Mouse (Mus musculus) layer of hippocampus, adult 8-10 months (tissue): ENCODE data around the gene Rho. TPM values are rescaled to one million over a fixed set of nuclear protein-coding genes. Genes with fewer than 3 reads are reported as not detected.

Experiments
- DNase-seq, 2 experiments: peaks; one replicate each; pipeline ENCODE4 v3.0.0; 2022; ENCODE audit warnings: low spot score in 2 of 2
- total RNA-seq, 4 experiments: library from RNA; stranded (reverse); gene quantifications; 2 replicates each; pipeline ENCODE4 v1.2.4; 2022

The Rho gene
- total RNA-seq, 4 experiments from 2014 or later, result 0.45 to 1.7 (median 0.72) TPM

GRCm38 (mm10) chr6:115956418-115956921, 24.9 kb downstream of the Rho start:
- no peak for DNase-seq

- DNase-seq, result peak in 1 of 2 experiments; percentile 29
Observed at GRCm38 (mm10) chr6:115956922-115957601, 25.5 kb downstream of the Rho start.

GRCm38 (mm10) chr6:115957681-115958080, 26.1 kb downstream of the Rho start:
- no peak for DNase-seq

- DNase-seq, result no peak
Observed at GRCm38 (mm10) chr6:115958445-115958844, 26.9 kb downstream of the Rho start.

GRCm38 (mm10) chr6:115959151-115959691, 27.7 kb downstream of the Rho start:
- no peak for DNase-seq

GRCm38 (mm10) chr6:115960322-115960721, 28.8 kb downstream of the Rho start:
- DNase-seq, result no peak

GRCm38 (mm10) chr6:115961743-115962142, 30.2 kb downstream of the Rho start:
- no peak for DNase-seq

GRCm38 (mm10) chr6:115962439-115963085, 31.0 kb downstream of the Rho start:
- DNase-seq, result no peak

GRCm38 (mm10) chr6:115963656-115964055, 32.1 kb downstream of the Rho start:
- DNase-seq, result no peak

GRCm38 (mm10) chr6:115966227-115966966, 34.8 kb downstream of the Rho start:
- no peak for DNase-seq

- DNase-seq, result no peak
Observed at GRCm38 (mm10) chr6:115967291-115967880, 35.8 kb downstream of the Rho start.

GRCm38 (mm10) chr6:115968086-115968485, 36.5 kb downstream of the Rho start:
- DNase-seq, result no peak

- DNase-seq, result no peak
Observed at GRCm38 (mm10) chr6:115968700-115969099, 37.2 kb downstream of the Rho start.

- DNase-seq, result no peak
Observed at GRCm38 (mm10) chr6:115969103-115969502, 37.6 kb downstream of the Rho start.

GRCm38 (mm10) chr6:115969952-115970351, 38.4 kb downstream of the Rho start:
- no peak for DNase-seq

GRCm38 (mm10) chr6:115971273-115972060, 39.9 kb downstream of the Rho start:
- DNase-seq, result no peak

GRCm38 (mm10) chr6:115972083-115972764, 40.7 kb downstream of the Rho start:
- no peak for DNase-seq

- no peak for DNase-seq
Observed at GRCm38 (mm10) chr6:115973139-115973875, 41.8 kb downstream of the Rho start.
